Mouse (Mus musculus): ENCODE measurements around the gene Orai1. TPM values are rescaled to one million over a fixed set of nuclear protein-coding genes. Genes with fewer than 3 reads are reported as not detected.
"Not testable (repeated sequence)": the region's sequence is repeated elsewhere in the genome, so short reads cannot be mapped to it uniquely, and the experiment has no call there.

Gene Orai1
- 86.0 and 97.3 TPM in 2 replicates for polyA plus RNA-seq (2012; rRNA removed)

GRCm38 (mm10) chr5:123014753-123015701 is at the start of gene Orai1:
Gene Orai1 (plus strand): TSS chr5:123015074.
- WGBS: under 1% methylated on average over 106 of the region's 106 CpGs

GRCm38 (mm10) chr5:122965427-122965826 is 49.4 kb upstream of the Orai1 start:
- 40% methylated on average over 11 of the region's 11 CpGs for WGBS
- no peak for DNase-seq (ENCODE audit: low read depth, low spot score)

More at GRCm38 (mm10) chr5:123014753-123015701, at the start of gene Orai1:
- peak; percentile 77 for DNase-seq (ENCODE audit: low read depth, low spot score)

GRCm38 (mm10) chr5:122968322-122968721 is 46.6 kb upstream of the Orai1 start:
- WGBS: 21% methylated on average over 4 of the region's 4 CpGs
- DNase-seq (ENCODE audit: low read depth, low spot score): no peak

GRCm38 (mm10) chr5:122970056-122970455 is 44.8 kb upstream of the Orai1 start:
- DNase-seq (ENCODE audit: low read depth, low spot score): no peak
- 89% methylated on average over 5 of the region's 5 CpGs for WGBS

GRCm38 (mm10) chr5:122971438-122971837 is 43.4 kb upstream of the Orai1 start:
- 92% methylated on average over 4 of the region's 4 CpGs for WGBS
- DNase-seq (ENCODE audit: low read depth, low spot score): no peak

- 65% methylated on average over 9 of the region's 9 CpGs for WGBS
- DNase-seq (ENCODE audit: low read depth, low spot score): no peak
These were observed 42.8 kb upstream of the Orai1 start for GRCm38 (mm10) chr5:122972116-122972515.

GRCm38 (mm10) chr5:122974701-122975100 is 40.2 kb upstream of the Orai1 start:
- 95% methylated on average over 4 of the region's 4 CpGs for WGBS

GRCm38 (mm10) chr5:122978970-122979369 is 35.9 kb upstream of the Orai1 start:
- DNase-seq (ENCODE audit: low read depth, low spot score): no peak
- WGBS: 73% methylated on average over 8 of the region's 8 CpGs

More at GRCm38 (mm10) chr5:122974701-122975100, 40.2 kb upstream of the Orai1 start:
- DNase-seq (ENCODE audit: low read depth, low spot score): not testable (repeated sequence)

- 94% methylated on average over 5 of the region's 5 CpGs for WGBS
- no peak for DNase-seq (ENCODE audit: low read depth, low spot score)
These were observed 30.4 kb upstream of the Orai1 start for GRCm38 (mm10) chr5:122984483-122984882.

GRCm38 (mm10) chr5:122985276-122985675 is 29.6 kb upstream of the Orai1 start:
- DNase-seq (ENCODE audit: low read depth, low spot score): no peak
- WGBS: 94% methylated on average over 3 of the region's 3 CpGs

GRCm38 (mm10) chr5:122986091-122986493 is 28.8 kb upstream of the Orai1 start:
- 82% methylated on average over 8 of the region's 8 CpGs for WGBS
- DNase-seq (ENCODE audit: low read depth, low spot score): no peak

GRCm38 (mm10) chr5:122987211-122988020 is 27.5 kb upstream of the Orai1 start:
- 8% methylated on average over 39 of the region's 39 CpGs for WGBS
- DNase-seq (ENCODE audit: low read depth, low spot score): no peak

GRCm38 (mm10) chr5:122988021-122988751 is 26.7 kb upstream of the Orai1 start:
- under 1% methylated on average over 41 of the region's 41 CpGs for WGBS
- no peak for DNase-seq (ENCODE audit: low read depth, low spot score)

GRCm38 (mm10) chr5:122989001-122989525 is 25.8 kb upstream of the Orai1 start:
- WGBS: 2% methylated on average over 33 of the region's 39 CpGs
- DNase-seq (ENCODE audit: low read depth, low spot score): no peak

GRCm38 (mm10) chr5:122989551-122990330 is 25.1 kb upstream of the Orai1 start, which contains the start of gene Kdm2b:
Gene Kdm2b (minus strand): TSS chr5:122989823.
- WGBS: 12% methylated on average over 15 of the region's 15 CpGs
- DNase-seq (ENCODE audit: low read depth, low spot score): no peak

- no peak for DNase-seq (ENCODE audit: low read depth, low spot score)
- WGBS: 61% methylated on average over 16 of the region's 16 CpGs
These were observed 24.3 kb upstream of the Orai1 start for GRCm38 (mm10) chr5:122990411-122991160.

- WGBS: 69% methylated on average over 5 of the region's 5 CpGs
- no peak for DNase-seq (ENCODE audit: low read depth, low spot score)
These were observed 23.4 kb upstream of the Orai1 start for GRCm38 (mm10) chr5:122991350-122992004.

All from large intestine, adult 2 months (tissue).